Mouse (Mus musculus) erythroblast, embryonic 14.5 days (primary cell): Measurements from ENCODE around the gene Ikzf3.

ENCODE experiments used
- GATA1 ChIP-seq: IDR thresholded peaks from 2 replicates; pipeline ENCODE4 v1.6.1; 2012; ENCODE audit warnings: low read length, inconsistent platforms, mixed read lengths
- TAL1 ChIP-seq: IDR thresholded peaks from 3 replicates; pipeline ENCODE4 v1.6.1; 2012; ENCODE audit warnings: low read length, inconsistent platforms, mixed read lengths

GRCm38 (mm10) chr11:98491571-98491970, 54.3 kb downstream of the Ikzf3 start:
- TF ChIP-seq GATA1 = no peak
- TF ChIP-seq TAL1 = no peak
